Mouse (Mus musculus) T-helper 17 cell (primary cell): ENCODE results near the gene Ehd4.

ENCODE experiments used
- in situ Hi-C, 2 experiments: fragments of 300-600 bp; cut with MboI, MseI; formaldehyde crosslinking; loops; 1 replicate in 1 of 2; 2 replicates in 1 of 2; pipeline ENCODE4 v1.15.1; 2025; ENCODE audit warnings: high pct_unique_total_duplicates in 2 of 2

Gene Ehd4

DNA sequence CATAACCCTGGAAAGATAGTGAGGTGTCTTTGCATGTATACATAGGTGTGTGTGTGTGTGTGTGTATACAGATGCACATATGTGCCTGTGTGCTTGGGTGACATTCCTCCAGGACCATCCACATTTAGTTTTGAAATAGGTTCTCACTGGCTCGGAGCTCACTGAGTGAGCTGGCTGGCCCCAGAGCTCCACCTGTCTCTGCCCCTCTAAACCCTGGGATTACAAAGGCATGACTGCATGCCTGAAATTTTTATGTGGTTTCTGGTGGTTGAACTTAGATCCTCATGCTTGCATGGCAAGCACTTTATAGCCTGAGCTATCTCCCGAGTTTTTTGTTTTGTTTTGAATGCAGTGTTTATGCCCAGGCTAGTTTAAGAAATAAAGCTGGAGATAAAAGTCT lies 7.9 kb downstream of the Ehd4 start:
- in situ Hi-C loops = no loop called here

- in situ Hi-C loops = no loop called here
Measured at GRCm38 (mm10) chr2:120144390-120144789, 10.0 kb downstream of the Ehd4 start.

DNA sequence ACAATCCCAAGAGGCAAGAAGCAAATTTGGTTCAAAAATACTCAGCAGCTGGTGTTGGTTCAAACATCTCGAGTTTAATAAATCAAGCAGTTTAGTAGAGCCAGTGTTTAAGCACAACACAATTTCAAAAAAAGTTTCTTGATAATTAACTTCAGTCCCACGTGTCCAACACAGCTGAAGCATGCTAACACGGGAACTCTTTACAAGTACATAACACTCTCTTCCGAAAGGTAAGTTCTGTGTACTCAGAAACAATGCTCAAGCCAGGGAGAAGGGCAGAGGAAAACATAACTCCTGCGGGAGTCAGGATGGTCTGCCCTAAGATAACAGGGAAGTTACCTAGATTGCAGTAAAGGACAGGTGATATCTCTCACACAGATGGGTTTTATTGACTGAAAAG lies 12.1 kb downstream of the Ehd4 start:
- in situ Hi-C loops = no loop called here

DNA sequence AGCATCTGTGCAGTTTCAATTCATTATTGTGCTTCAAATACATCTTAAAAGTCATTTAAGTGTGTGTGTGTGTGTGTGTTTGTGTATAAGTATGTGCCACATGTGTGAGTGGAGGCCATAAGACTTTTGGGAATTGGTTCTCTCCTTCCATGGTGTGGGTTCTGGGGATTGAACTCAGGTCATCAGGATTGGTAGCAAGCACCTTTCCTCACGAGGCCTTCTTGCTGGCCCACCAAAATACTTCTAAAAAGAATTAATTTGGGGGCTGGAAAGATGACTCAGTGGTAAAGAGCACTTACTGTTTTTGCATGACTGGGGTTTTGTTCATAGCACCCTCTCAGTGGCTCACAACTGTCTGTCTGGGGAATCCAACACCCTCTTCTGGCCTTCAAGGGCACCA lies 12.7 kb downstream of the Ehd4 start:
- in situ Hi-C loops = no loop called here

GRCm38 (mm10) chr2:120140326-120140725 lies 14.1 kb downstream of the Ehd4 start:
- in situ Hi-C loops = no loop called here

- in situ Hi-C loops = no loop called here
Measured at GRCm38 (mm10) chr2:120139091-120139490, 15.3 kb downstream of the Ehd4 start.

GRCm38 (mm10) chr2:120137281-120137680 lies 17.1 kb downstream of the Ehd4 start:
- in situ Hi-C loops = no loop called here

DNA sequence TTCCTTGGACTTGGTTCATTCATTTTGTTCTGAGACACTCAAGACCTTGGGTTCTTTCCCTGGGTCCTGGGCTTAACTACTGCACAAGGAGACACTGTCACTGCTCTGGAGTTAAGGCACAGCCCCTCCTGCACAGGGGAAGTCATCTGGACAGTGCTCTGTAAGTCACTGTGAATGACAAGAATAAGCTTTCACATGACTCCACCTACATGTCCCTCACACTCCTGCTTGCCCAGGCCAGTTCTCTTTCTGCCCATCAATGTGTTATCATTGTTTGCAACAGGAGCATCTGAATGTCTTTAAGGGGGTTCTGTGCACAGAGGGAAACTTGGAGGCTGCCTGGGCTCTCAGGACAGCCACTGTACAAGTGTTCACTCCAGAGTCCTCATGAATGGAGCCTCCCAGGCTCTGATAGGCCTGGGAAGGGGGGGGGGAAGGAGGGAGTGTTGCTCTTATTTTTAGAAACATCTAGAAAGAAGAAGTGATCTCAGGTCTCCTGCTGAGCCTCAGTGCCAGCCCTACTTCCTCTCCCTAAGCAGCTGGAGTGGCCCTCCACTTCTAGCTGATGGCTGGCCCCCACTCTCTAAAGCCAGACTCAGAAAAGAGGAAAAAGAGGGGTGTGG lies 19.8 kb downstream of the Ehd4 start:
- in situ Hi-C loops = no loop called here

DNA sequence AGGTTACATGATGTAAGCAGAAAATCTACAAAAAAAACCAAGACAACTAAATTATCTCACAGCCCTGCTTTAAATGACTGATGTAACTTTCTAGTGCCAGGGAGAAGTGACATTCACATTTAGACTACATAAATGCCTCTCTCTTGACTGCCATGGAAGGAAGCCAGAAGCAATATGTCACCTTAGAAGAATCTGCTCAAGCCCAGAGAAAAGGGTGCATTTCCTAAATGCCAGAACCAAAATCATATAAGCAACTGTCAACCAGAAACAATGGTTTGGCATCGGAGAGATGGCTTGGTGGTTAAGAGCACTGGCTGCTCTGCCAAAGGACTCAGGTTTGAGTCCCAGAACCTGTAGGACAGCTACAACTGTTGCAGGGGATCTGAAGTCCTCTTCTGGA lies 22.5 kb downstream of the Ehd4 start:
- in situ Hi-C loops = no loop called here

DNA sequence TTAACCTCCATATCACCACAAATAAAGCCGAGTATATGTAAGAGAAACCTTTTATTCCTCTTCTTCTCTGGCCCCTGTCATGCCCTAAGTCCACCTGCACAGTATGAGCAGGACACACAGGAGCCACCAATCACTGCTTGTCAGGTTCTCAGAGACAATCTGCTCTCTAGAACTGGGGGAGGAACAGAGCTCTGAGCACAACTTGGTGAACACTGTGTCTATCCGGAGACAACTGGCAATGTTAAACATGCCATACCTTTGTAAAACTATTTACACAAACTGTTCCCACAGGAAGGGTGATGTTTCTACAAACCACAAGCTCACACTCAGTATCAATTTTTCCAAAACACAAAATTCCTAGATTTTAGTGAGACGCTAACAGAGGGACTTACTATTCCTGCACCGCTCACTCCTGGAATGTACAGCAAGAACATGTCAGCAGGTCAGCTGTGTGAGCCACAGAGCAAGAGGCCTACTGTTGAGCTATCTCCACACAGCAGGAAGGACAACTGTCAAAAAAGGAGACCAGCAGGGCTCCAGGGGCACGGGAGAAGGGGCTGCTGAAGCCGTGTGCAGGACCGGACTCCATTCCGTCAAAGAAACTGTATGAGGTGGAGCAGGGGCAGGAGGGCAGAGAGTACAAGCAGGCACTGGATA lies 25.0 kb downstream of the Ehd4 start:
- in situ Hi-C loops = no loop called here

- in situ Hi-C loops = no loop called here
Measured at GRCm38 (mm10) chr2:120128611-120129051, 25.8 kb downstream of the Ehd4 start.

- in situ Hi-C loops = no loop called here
Measured at GRCm38 (mm10) chr2:120128011-120128410, 26.4 kb downstream of the Ehd4 start.

GRCm38 (mm10) chr2:120126901-120127300 lies 27.5 kb downstream of the Ehd4 start:
- in situ Hi-C loops = no loop called here

DNA sequence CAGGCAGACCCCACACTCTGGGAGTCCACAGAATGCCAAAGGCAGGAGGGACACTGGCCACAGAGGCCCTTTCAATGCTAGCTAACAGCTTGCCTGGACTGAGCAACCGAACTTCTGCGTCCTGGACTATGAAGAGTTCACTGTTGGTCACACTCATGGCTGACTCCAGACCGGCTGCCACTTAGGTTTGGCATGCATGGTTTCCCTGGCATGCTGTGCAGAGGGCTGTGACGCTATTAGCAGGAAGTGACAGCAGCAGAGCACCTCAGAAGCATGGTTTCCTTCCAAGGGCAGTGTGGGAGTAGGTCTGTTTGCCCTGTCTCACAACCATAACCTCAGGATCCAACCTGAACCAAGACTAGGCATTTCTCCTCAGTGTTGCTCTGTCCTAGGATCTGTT lies 28.0 kb downstream of the Ehd4 start:
- in situ Hi-C loops = no loop called here

DNA sequence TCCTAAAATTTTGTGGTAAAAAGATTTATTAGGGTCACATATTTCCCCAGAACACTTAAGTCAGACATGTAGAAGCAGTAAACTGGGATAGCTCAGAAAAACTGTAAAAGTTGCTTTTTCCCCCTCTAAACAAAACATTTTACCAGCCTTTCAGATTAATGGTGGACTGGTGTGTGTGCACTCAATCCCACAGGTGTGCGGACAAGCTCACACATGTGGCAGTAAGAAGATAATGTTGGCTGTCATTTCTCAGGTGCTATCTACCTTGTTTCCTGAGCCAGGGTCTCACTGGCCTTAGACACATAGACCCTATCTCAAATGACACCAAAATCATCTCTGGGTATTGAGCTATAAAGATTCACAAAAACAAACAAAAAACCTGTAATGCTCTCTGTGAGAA lies 28.9 kb downstream of the Ehd4 start:
- in situ Hi-C loops = no loop called here

DNA sequence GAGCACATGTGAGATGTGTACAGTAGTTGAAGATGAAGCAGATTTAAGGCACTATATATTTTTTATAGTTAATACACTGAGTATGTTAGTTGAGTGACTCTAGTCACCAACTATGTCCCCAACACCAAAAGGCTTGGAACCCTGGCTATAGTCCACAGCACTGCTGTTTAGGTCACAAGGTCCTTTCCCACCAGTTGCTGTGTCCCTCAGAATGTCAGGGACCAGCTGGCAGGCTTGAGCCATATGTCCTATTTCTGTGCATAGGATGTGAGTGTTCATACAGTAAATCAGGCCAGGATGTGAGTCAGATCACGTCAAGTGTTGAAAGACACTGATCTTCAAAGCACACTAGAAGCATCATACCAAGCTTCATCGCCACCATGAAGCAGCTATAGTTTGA lies 29.5 kb downstream of the Ehd4 start:
- in situ Hi-C loops = no loop called here

- in situ Hi-C loops = no loop called here
Measured at GRCm38 (mm10) chr2:120124096-120124495, 30.3 kb downstream of the Ehd4 start.

DNA sequence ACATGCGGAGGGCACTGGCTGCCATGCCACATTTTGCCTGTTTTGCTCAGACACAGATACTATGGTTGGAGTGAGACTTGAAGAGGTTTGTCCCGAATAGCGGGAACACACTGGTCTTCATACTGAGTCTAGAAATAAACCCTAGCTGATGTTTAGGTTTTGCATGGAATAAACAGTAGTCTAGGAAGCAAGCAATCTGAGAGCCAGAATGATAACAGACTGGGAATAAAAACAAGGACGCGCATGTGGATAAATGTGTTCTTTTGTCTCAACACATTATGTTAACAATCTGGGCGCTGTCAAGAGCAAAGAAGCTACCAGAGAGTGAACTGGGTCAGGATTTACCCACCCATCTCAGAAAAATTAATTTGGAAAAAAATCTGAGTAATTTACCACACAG lies 31.4 kb downstream of the Ehd4 start:
- in situ Hi-C loops = no loop called here

- in situ Hi-C loops = loop anchor here in 1 of 2 experiments (10.0 kb wide), 1 partner anchor 47 kb away; no protein-coding TSS in a partner anchor
Measured at GRCm38 (mm10) chr2:120117346-120117745, 37.1 kb downstream of the Ehd4 start.

DNA sequence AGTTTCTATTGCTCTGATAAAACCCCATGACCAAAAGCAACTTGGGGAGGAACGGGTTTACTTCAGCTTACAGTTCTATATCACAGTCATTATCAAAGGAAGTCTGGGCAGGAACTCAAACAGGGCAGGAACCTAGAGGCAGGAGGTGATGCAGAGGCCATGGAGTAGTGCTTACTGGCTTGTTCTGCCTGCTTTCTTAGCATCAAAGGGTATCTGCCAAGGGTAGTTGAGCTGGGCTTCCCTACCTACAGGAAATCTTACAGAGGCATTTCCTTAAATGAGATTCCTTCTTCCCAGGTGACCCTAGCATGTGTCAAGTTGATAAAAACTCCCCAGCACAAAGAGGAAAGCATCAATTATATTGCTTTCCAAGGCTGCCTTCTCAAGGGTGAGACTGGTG lies 38.0 kb downstream of the Ehd4 start:
- in situ Hi-C loops = loop anchor here in 1 of 2 experiments (10.0 kb wide), 1 partner anchor 48 kb away; no protein-coding TSS in a partner anchor

- in situ Hi-C loops = loop anchor here in 1 of 2 experiments (10.0 kb wide), 1 partner anchor 50 kb away; no protein-coding TSS in a partner anchor
Measured at GRCm38 (mm10) chr2:120114977-120115376, 39.4 kb downstream of the Ehd4 start.

GRCm38 (mm10) chr2:120113963-120114362 lies 40.4 kb downstream of the Ehd4 start:
- in situ Hi-C loops = loop anchor here in 1 of 2 experiments (10.0 kb wide), 1 partner anchor 51 kb away; no protein-coding TSS in a partner anchor

GRCm38 (mm10) chr2:120113476-120113875 lies 40.9 kb downstream of the Ehd4 start:
- in situ Hi-C loops = loop anchor here in 1 of 2 experiments (10.0 kb wide), 1 partner anchor 51 kb away; no protein-coding TSS in a partner anchor
